Comparison of ENCODE assay signal across 9 mouse cellular contexts in genomic region chr2:94035428-94036331, GRCm38 (mm10). TPM values are rescaled to one million over a fixed set of nuclear protein-coding genes. Genes with fewer than 3 reads are reported as not detected.
DNase-seq lines count a peak whose midpoint lies in the region; ATAC-seq lines count a peak whose summit lies in the region.
"Had no signal": no experiment of that assay in that cellular context is flagged by ENCODE, and none has a peak within 500 bp of the region (broad histone marks: within the 10 kb centered on the region; RNA-seq: fewer than 3 reads in every experiment).

No protein-coding gene starts in this region.

- ATAC-seq in liver, embryonic 11.5 days (replicated peaks; ENCODE audit: low FRiP score), result no peak
- ATAC-seq in neural tube, embryonic 14.5 days (ENCODE audit: low read depth), result peak; percentile 80; the same call in 1 of the 2 replicates

- H3K4me1 ChIP-seq in liver, embryonic 11.5 days (replicated peaks; ENCODE audit: control insufficient read depth, insufficient read depth, low read length), result no peaks in the 10 kb centered on the region
- H3K4me1 ChIP-seq in neural tube, embryonic 14.5 days (ENCODE audit: control insufficient read depth, insufficient read depth, low read length), result no peaks in the 10 kb centered on the region

- H3K9me3 ChIP-seq in liver, embryonic 11.5 days (ENCODE audit: control insufficient read depth, low read length), result no peaks in the 10 kb centered on the region
- H3K9me3 ChIP-seq in neural tube, embryonic 14.5 days (ENCODE audit: control insufficient read depth, low read length), result no peaks in the 10 kb centered on the region
- H3K9me3 ChIP-seq: heart, embryonic 13.5 days had no signal

- H3K36me3 ChIP-seq in liver, embryonic 11.5 days (ENCODE audit: control insufficient read depth, insufficient read depth, low read length), result peaks cover 5% of the 10 kb centered on the region; the same call in 1 of the 2 replicates
- no peaks in the 10 kb centered on the region for H3K36me3 ChIP-seq in neural tube, embryonic 14.5 days (ENCODE audit: control insufficient read depth, insufficient read depth, low read length)

- peak; percentile 63 to 67 for DNase-seq in B cell, adult 2 months
- DNase-seq in ZHBTc4 (ENCODE audit: low read depth, low spot score), result peak; percentile 63
- peak; percentile 85 to 91 for DNase-seq in cerebellum, postnatal 36 days
- DNase-seq in gastrocnemius, adult 18-20 months (ENCODE audit: low spot score), result peak; percentile 68
- peak; percentile 72 for DNase-seq in kidney, adult 9 months
- peak; percentile 35 for DNase-seq in liver, embryonic 11.5 days (ENCODE audit: low spot score)
- peak; percentile 51 for DNase-seq in thymus, postnatal 0 days (ENCODE audit: low spot score)

- no peak overlapping the region for H3K4me2 ChIP-seq in liver, embryonic 11.5 days
- H3K4me2 ChIP-seq in neural tube, embryonic 14.5 days (ENCODE audit: low read depth, low read length), result no peak overlapping the region
- H3K4me2 ChIP-seq: heart, embryonic 13.5 days had no signal

- no peak overlapping the region for H3K4me3 ChIP-seq in liver, embryonic 11.5 days (ENCODE audit: low read depth, low read length)
- no peak overlapping the region for H3K4me3 ChIP-seq in neural tube, embryonic 14.5 days (ENCODE audit: low read depth, low read length)
- H3K4me3 ChIP-seq: heart, embryonic 13.5 days had no signal

- H3K27ac ChIP-seq in liver, embryonic 11.5 days (ENCODE audit: low read depth, low read length), result no peak overlapping the region
- H3K27ac ChIP-seq in neural tube, embryonic 14.5 days (ENCODE audit: low read depth, low read length), result no peak overlapping the region
- H3K27ac ChIP-seq: heart, embryonic 13.5 days had no signal

- 77% methylated on average over 9 of the region's 9 CpGs for WGBS in liver, embryonic 11.5 days
- WGBS in neural tube, embryonic 14.5 days, result 72% methylated on average over 9 of the region's 9 CpGs

- H3K27me3 ChIP-seq in liver, embryonic 11.5 days (replicated peaks; ENCODE audit: control insufficient read depth, insufficient read depth, low read length), result no peaks in the 10 kb centered on the region
- no peaks in the 10 kb centered on the region for H3K27me3 ChIP-seq in neural tube, embryonic 14.5 days (ENCODE audit: control insufficient read depth, insufficient read depth, low read length)
- H3K27me3 ChIP-seq: heart, embryonic 13.5 days had no signal

- H3K9ac ChIP-seq in liver, embryonic 11.5 days (ENCODE audit: low read depth, low read length), result no peak overlapping the region
- H3K9ac ChIP-seq in neural tube, embryonic 14.5 days (replicated peaks; ENCODE audit: low read depth, low read length), result no peak overlapping the region
- H3K9ac ChIP-seq: heart, embryonic 13.5 days had no signal

RNA-seq across cellular contexts. Expression of gene Alkbh3, which starts 25.1 kb away (rescaled TPM):
- total RNA-seq in gastrocnemius, adult 18-20 months (2021), result 10 to 100 TPM; 59.3 to 60.1 TPM
- 62.4 and 69.8 TPM in 2 replicates for polyA plus RNA-seq in liver, embryonic 11.5 days (2014; fragmentation: Nextera tagmentation; extraction: Ambion mirVana)
- polyA plus RNA-seq in neural tube, embryonic 14.5 days (2014; fragmentation: Nextera tagmentation; extraction: Ambion mirVana), result 51.4 and 57.5 TPM in 2 replicates
- polyA plus RNA-seq in thymus, postnatal 0 days (2015; fragmentation: Nextera tagmentation; extraction: Ambion mirVana), result 62.2 and 78.8 TPM in 2 replicates

RNA-seq across cellular contexts. Expression of gene Gm27027, which starts 39.5 kb away (rescaled TPM):
- under 1 TPM in 1 of 2 experiments, not detected in 1; 0.64 TPM for total RNA-seq in gastrocnemius, adult 18-20 months (2021)
- polyA plus RNA-seq in liver, embryonic 11.5 days (2014; fragmentation: Nextera tagmentation; extraction: Ambion mirVana), result not detected in 2 replicates
- not detected in 2 replicates for polyA plus RNA-seq in neural tube, embryonic 14.5 days (2014; fragmentation: Nextera tagmentation; extraction: Ambion mirVana)
- not detected in 2 replicates for polyA plus RNA-seq in thymus, postnatal 0 days (2015; fragmentation: Nextera tagmentation; extraction: Ambion mirVana)
- polyA plus RNA-seq: heart, embryonic 13.5 days had no signal

Comparison
In these comparisons a context has a peak if more than half of its experiments do, and no peak if none do; other contexts are left out.
1. DNase-seq: peak in every context shown above with its lines; median percentile 88 in cerebellum, postnatal 36 days; 72 in kidney, adult 9 months; 68 in gastrocnemius, adult 18-20 months; 65 in B cell, adult 2 months; 63 in ZHBTc4; 51 in thymus, postnatal 0 days; 35 in liver, embryonic 11.5 days.